Mouse (Mus musculus) midbrain, embryonic 14.5 days (tissue): Measurements from ENCODE around the gene Nme7. TPM values are rescaled to one million over a fixed set of nuclear protein-coding genes. Genes with fewer than 3 reads are reported as not detected.

Experiments used
- ATAC-seq: fragments of 200-750 bp; cut with Nextera tagmentation; 2 replicates; pipeline ENCODE4 v1.8.0; 2017; ENCODE audit warnings: moderate number of reproducible peaks, moderate library complexity; ENCODE audit not compliant: low FRiP score, low TSS enrichment
- DNase-seq: peaks from one replicate; pipeline ENCODE4 v3.0.0-alpha.2; 2015
- H3K27ac ChIP-seq: fragments of 300-500 bp; sonication (generic); replicated peaks from 2 replicates; pipeline ENCODE4 v1.5.1; 2014; ENCODE audit warnings: mild to moderate bottlenecking, low read depth, low read length, moderate library complexity
- H3K27me3 ChIP-seq: fragments of 300-500 bp; sonication (generic); 2 replicates; pipeline ENCODE4 v1.6.1; 2014; ENCODE audit warnings: low read length, control low read depth, mixed read lengths; ENCODE audit not compliant: control insufficient read depth, insufficient read depth
- H3K36me3 ChIP-seq: fragments of 300-500 bp; sonication (generic); 2 replicates; pipeline ENCODE4 v1.6.1; 2014; ENCODE audit warnings: low read length, control low read depth; ENCODE audit not compliant: control insufficient read depth, insufficient read depth
- H3K4me1 ChIP-seq: fragments of 300-500 bp; sonication (generic); 2 replicates; pipeline ENCODE4 v1.6.1; 2014; ENCODE audit warnings: mild to moderate bottlenecking, antibody characterized with exemption, low read length, control low read depth; ENCODE audit not compliant: control insufficient read depth, insufficient read depth
- H3K4me2 ChIP-seq: fragments of 300-500 bp; sonication (generic); 2 replicates; pipeline ENCODE4 v1.6.1; 2014; ENCODE audit warnings: mild to moderate bottlenecking, low read length, moderate library complexity
- H3K4me3 ChIP-seq: fragments of 300-500 bp; sonication (generic); replicated peaks from 2 replicates; pipeline ENCODE4 v1.5.1; 2014; ENCODE audit warnings: low read depth, low read length
- H3K9ac ChIP-seq: fragments of 300-500 bp; sonication (generic); replicated peaks from 2 replicates; pipeline ENCODE4 v1.6.1; 2014; ENCODE audit warnings: mild to moderate bottlenecking, low read length, moderate library complexity
- H3K9me3 ChIP-seq: fragments of 300-500 bp; sonication (generic); 2 replicates; pipeline ENCODE4 v1.6.1; 2016; ENCODE audit warnings: low read length, control low read depth, mixed read lengths; ENCODE audit not compliant: control insufficient read depth
- WGBS: fragments of 180-500 bp; shearing (Covaris S2); extraction: QIAGEN DNeasy Blood & Tissue Kit; methylation state at CpG from one replicate; pipeline ENCODE4 v1.1.7; 2014; 5-methylcytosine and 5-hydroxymethylcytosine counted together
- polyA plus RNA-seq: library from polyadenylated mRNA; unstranded; fragments of >200 nt; fragmentation: Nextera tagmentation; extraction: Ambion mirVana; gene quantifications from 2 replicates; pipeline ENCODE4 v1.2.1, GENCODE M21; 2014

Nme7 gene
- polyA plus RNA-seq, 1 experiment from 2014 or later: 29.4 TPM

DNA sequence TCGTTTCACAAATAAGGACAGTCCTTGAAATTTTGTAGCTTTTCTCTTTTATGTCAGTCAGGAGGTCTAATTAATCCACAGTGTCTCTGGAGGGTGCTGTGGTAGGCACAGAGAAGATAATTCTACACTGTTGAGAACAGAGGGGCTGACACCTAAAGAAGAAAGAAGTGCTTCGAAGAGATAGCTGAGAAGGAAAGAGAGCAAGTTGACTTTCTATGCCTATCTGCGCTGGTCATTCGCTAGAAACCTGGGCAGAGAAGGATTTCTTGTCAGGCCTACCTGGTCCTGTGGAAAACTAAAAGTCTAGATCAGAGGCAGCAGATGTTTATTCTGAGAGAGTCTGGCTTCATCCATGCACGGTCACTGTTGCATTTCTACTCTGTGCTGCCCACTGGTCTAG lies 10.2 kb downstream of the Nme7 start:
- no peaks in the 10 kb centered on the region for H3K4me1 ChIP-seq
- ATAC-seq (no peak), DNase-seq (no peak)
- no peak overlapping the region for H3K4me3 ChIP-seq
- no peak overlapping the region for H3K4me2 ChIP-seq
- 91% methylated on average over 5 of the region's 5 CpGs for WGBS
- H3K27me3 ChIP-seq: no peaks in the 10 kb centered on the region
- H3K9me3 ChIP-seq: no peaks in the 10 kb centered on the region
- H3K9ac ChIP-seq: no peak overlapping the region
- H3K27ac ChIP-seq: no peak overlapping the region
- H3K36me3 ChIP-seq: peaks cover 12% of the 10 kb centered on the region; the same call in 1 of the 2 replicates

DNA sequence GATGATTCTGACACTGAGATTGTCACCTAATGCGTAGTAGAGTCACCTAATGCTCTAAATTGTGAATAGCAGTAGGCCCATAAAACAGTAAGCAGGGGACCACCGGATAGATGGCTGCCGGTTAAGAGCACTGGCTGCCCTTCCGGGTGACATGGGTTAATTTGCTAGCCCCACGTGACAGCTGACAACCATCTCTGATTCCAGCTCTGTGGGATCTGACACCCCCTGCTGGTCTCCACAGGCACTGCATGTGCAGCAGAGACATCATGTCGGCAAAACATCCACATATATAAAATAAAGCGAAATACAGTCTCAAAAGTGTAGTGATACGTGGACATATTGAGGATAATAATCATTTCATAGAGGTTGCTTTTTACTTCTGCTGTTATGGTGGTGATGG lies 11.3 kb downstream of the Nme7 start:
- no peak overlapping the region for H3K27ac ChIP-seq
- H3K4me1 ChIP-seq: no peaks in the 10 kb centered on the region
- no peaks in the 10 kb centered on the region for H3K27me3 ChIP-seq
- H3K4me2 ChIP-seq: no peak overlapping the region
- no peak overlapping the region for H3K4me3 ChIP-seq
- ATAC-seq (no peak), DNase-seq (peak; percentile 39)
- WGBS: 78% methylated on average over 8 of the region's 8 CpGs
- H3K9ac ChIP-seq: no peak overlapping the region
- H3K36me3 ChIP-seq: peaks cover 12% of the 10 kb centered on the region; the same call in 1 of the 2 replicates
- H3K9me3 ChIP-seq: no peaks in the 10 kb centered on the region

DNA sequence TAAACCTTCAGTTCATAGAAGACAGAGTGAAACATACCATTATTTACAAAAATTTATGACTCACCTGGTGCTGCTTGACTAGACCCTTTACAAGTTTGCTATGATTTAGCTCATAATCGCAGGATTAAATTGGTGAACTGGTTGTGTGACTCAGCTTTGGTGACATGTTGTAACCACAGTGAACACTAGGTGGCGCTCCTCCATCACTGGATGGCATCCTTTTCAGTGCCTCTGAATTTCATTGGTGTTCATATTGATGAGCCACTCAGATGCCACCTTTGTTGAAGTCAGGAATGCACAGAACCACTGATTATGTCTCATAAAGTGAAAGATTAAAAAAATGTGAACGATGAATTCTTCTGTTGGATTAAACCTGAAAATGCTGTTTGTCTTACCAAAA lies 12.8 kb downstream of the Nme7 start:
- Histone ChIP-seq H3K27me3 (no peaks in the 10 kb centered on the region), H3K36me3 (peaks cover 10% of the 10 kb centered on the region; the same call in 1 of the 2 replicates), H3K9me3 (no peaks in the 10 kb centered on the region), H3K4me3 (no peak overlapping the region), H3K27ac (0 out of 2 replicates have a peak overlapping the region, but pooled peaks have one; percentile 5), H3K9ac (no peak overlapping the region), H3K4me2 (no peak overlapping the region), H3K4me1 (no peaks in the 10 kb centered on the region)
- 32% methylated on average over 3 of the region's 3 CpGs for WGBS
- DNase-seq: peak; percentile 93
- ATAC-seq: peak; percentile 59; the same call in 1 of the 2 replicates

DNA sequence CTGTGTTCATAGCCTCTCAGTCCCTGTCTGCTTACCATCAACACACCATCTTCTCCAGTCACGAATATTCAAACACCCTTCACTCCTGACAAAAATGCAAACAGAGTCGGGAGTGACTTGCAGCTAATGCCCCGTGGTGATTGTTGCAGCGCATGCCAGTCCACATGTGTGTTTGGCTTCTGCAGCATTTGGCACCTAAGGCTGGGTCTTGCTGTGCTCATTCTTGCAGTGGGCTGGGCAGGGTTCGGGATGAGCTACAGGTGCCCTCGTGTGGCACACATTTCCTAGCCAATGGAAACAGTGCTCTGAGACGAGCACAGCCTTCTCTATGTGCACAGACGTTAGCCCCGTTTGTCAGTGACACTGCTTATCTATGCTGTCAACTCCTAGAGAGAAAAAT lies 13.3 kb downstream of the Nme7 start:
- H3K9ac ChIP-seq: no peak overlapping the region
- 87% methylated on average over 9 of the region's 9 CpGs for WGBS
- no peak overlapping the region for H3K4me3 ChIP-seq
- H3K36me3 ChIP-seq: peaks cover 8% of the 10 kb centered on the region; the same call in 1 of the 2 replicates
- H3K27ac ChIP-seq: 0 out of 2 replicates have a peak overlapping the region, but pooled peaks have one; percentile 5
- DNase-seq (no peak), ATAC-seq (no peak; the same call in 1 of the 2 replicates)
- H3K4me2 ChIP-seq: no peak overlapping the region
- H3K27me3 ChIP-seq: no peaks in the 10 kb centered on the region
- no peaks in the 10 kb centered on the region for H3K4me1 ChIP-seq
- H3K9me3 ChIP-seq: no peaks in the 10 kb centered on the region

DNA sequence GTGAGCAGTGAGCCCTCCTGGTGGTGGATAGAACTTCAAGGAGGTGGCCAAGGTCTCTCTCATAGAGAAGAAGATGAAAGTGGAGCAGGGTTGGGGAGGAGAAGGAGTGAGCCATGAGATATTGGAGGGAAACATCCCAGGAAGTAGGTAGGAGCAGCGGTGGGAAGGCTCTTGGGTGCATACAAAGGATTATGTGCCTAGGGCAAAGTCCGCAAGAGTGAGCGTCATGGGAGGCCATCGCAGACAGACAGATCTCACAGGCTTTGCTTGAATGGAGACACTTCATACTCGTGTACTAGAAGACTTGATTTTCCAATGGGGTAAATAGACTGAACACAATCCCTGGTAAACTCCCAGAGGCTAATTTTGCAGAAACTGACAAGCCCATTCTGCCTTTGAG lies 14.6 kb downstream of the Nme7 start:
- Histone ChIP-seq H3K36me3 (no peaks in the 10 kb centered on the region), H3K9ac (no peak overlapping the region), H3K4me2 (no peak overlapping the region), H3K4me1 (no peaks in the 10 kb centered on the region), H3K27me3 (no peaks in the 10 kb centered on the region), H3K27ac (no peak overlapping the region), H3K9me3 (no peaks in the 10 kb centered on the region), H3K4me3 (no peak overlapping the region)
- ATAC-seq: no peak
- 91% methylated on average over 5 of the region's 5 CpGs for whole genome bisulfite sequencing
- DNase-seq: no peak

DNA sequence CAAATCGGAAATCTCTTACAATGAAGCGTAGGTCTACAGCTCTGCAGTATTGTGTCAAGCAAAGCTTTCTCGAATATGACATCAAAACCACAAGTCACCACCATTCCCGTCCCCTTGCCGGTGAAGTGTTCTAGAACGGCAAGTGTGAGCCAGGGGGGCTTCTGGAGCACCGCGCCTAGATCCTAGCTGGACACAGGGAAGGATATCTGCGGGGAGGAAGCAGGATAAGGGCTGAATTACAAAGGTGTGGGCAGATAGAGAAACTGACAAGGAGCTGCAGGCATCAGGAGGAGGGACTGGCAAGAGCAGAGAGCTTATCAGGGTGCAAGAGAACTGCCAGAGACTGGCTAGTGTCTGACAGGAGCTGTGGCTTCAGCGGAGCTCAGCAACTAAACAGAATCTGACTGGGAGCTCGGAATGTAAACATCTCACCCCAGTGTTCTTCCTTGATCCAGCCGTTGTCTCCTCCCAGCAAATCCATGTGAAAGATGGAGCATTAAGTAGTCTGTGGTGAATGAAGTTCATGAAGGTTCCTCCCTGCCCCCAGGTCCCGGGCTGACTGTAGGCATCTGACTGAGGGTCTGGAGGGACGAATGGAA lies 15.7 kb downstream of the Nme7 start:
- Histone ChIP-seq H3K4me3 (no peak overlapping the region), H3K36me3 (no peaks in the 10 kb centered on the region), H3K27ac (no peak overlapping the region), H3K4me2 (no peak overlapping the region), H3K9me3 (no peaks in the 10 kb centered on the region), H3K27me3 (no peaks in the 10 kb centered on the region), H3K9ac (no peak overlapping the region), H3K4me1 (no peaks in the 10 kb centered on the region)
- no peak for DNase-seq
- WGBS: 79% methylated on average over 14 of the region's 14 CpGs
- ATAC-seq: no peak

DNA sequence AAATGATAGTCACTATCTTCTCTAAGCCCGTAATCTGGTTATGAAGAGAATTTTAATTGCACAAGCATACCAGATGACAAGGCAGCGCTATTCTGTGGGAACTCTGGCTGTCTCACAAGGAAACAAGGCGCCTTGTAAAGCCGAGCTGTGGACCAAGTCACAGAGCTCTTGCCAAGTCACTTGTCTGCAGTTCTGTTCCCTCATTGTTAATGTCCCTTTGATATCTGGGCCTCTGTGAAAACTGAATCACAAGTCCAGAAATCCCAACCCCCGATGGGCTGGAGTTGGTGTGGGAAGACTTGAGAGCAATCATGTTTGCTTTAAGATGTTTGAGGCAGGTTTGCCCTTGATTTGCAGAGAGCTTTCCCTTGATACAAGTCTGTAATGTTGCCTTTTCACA lies 16.8 kb downstream of the Nme7 start:
- H3K9ac ChIP-seq: no peak overlapping the region
- no peak overlapping the region for H3K4me3 ChIP-seq
- 46% methylated on average over 5 of the region's 5 CpGs for WGBS
- no peaks in the 10 kb centered on the region for H3K9me3 ChIP-seq
- H3K4me1 ChIP-seq: no peaks in the 10 kb centered on the region
- H3K27ac ChIP-seq: no peak overlapping the region
- ATAC-seq (no peak), DNase-seq (peak; percentile 50)
- no peaks in the 10 kb centered on the region for H3K36me3 ChIP-seq
- H3K4me2 ChIP-seq: no peak overlapping the region
- H3K27me3 ChIP-seq: no peaks in the 10 kb centered on the region

DNA sequence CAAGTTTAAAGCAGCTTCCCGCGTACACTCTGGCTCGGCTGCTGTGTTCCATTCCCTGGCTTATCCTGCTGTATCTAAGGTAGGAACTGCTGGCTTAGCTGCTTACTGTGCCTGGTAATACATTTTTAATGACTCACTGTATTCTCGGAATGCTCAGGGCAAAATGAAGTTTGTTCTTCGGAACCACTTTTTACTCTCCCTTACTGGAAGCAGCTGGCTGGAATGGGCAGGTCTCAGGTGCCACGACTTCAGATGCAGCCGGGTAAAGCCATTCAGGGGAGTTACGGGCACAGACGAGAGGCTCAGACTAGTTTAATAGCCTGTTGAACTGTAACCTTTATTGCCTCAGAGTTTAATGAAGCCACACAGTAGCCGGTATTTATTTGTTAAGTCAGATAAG lies 17.5 kb downstream of the Nme7 start:
- 75% methylated on average over 10 of the region's 10 CpGs for WGBS
- H3K4me1 ChIP-seq: no peaks in the 10 kb centered on the region
- H3K9me3 ChIP-seq: no peaks in the 10 kb centered on the region
- H3K4me2 ChIP-seq: no peak overlapping the region
- no peaks in the 10 kb centered on the region for H3K27me3 ChIP-seq
- H3K36me3 ChIP-seq: no peaks in the 10 kb centered on the region
- no peak for ATAC-seq
- no peak overlapping the region for H3K9ac ChIP-seq
- DNase-seq: peak; percentile 28
- H3K27ac ChIP-seq: no peak overlapping the region
- no peak overlapping the region for H3K4me3 ChIP-seq

DNA sequence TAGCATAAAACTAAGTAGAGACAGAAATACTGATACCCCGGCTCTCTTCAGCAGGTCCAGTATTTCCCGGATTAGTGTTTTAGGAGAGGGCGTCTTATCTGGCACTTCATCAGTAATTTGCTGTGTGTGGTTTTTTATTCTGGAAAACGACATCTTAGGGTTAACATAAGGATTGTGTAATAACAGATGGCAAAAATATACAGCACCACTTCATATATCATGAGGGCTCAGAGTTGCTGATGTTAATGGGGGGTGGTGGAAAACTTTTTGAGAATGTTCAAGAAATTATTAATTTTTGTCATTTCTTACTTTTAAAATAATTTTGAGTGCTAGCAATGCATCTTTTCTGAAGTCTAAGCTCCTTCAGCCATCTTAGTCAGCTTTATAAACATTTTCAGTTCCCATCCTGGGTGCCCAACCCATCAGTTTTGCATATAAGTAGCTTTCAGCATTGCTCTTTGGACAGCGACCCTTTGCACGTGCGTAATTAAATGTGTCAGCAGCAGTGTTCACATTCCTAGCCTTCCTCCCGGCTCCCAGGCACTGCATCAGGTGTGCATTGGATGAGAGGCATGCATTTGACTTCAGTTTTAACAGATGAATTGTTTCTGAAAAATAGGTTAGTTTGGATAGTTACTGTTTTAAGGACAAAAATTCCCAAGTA lies 19.2 kb downstream of the Nme7 start:
- no peak for DNase-seq
- ATAC-seq: no peak
- H3K27me3 ChIP-seq: no peaks in the 10 kb centered on the region
- no peaks in the 10 kb centered on the region for H3K9me3 ChIP-seq
- WGBS: 89% methylated on average over 8 of the region's 8 CpGs
- H3K9ac ChIP-seq: no peak overlapping the region
- H3K27ac ChIP-seq: no peak overlapping the region
- no peak overlapping the region for H3K4me3 ChIP-seq
- no peaks in the 10 kb centered on the region for H3K36me3 ChIP-seq
- no peaks in the 10 kb centered on the region for H3K4me1 ChIP-seq
- H3K4me2 ChIP-seq: no peak overlapping the region
